Mouse (Mus musculus): Measurements from ENCODE around the gene Tnfrsf21.

Gene Tnfrsf21

GRCm38 (mm10) chr17:43081225-43081624 is 64.9 kb downstream of the Tnfrsf21 start:
- DNase-seq: no peak

- no peak for DNase-seq
Observed at GRCm38 (mm10) chr17:43089496-43089895, 73.1 kb downstream of the Tnfrsf21 start.

- no peak for DNase-seq
Observed at GRCm38 (mm10) chr17:43090948-43091724, 74.8 kb downstream of the Tnfrsf21 start.

GRCm38 (mm10) chr17:43092280-43092995 is 76.1 kb downstream of the Tnfrsf21 start:
- no peak for DNase-seq

- DNase-seq: no peak
Observed at GRCm38 (mm10) chr17:43094285-43094684, 77.9 kb downstream of the Tnfrsf21 start.

- DNase-seq: no peak
Observed at GRCm38 (mm10) chr17:43097101-43097688, 80.8 kb downstream of the Tnfrsf21 start.

- no peak for DNase-seq
Observed at GRCm38 (mm10) chr17:43106108-43106507, 89.8 kb downstream of the Tnfrsf21 start.

GRCm38 (mm10) chr17:43107338-43107737 is 91.0 kb downstream of the Tnfrsf21 start:
- DNase-seq: no peak

GRCm38 (mm10) chr17:43109501-43109900 is 93.1 kb downstream of the Tnfrsf21 start:
- DNase-seq: no peak

- no peak for DNase-seq
Observed at GRCm38 (mm10) chr17:43110168-43110885, 94.0 kb downstream of the Tnfrsf21 start.

GRCm38 (mm10) chr17:43113391-43113984 is 97.1 kb downstream of the Tnfrsf21 start:
- no peak for DNase-seq

- peak; percentile 29 for DNase-seq
Observed at GRCm38 (mm10) chr17:43114086-43114581, 97.8 kb downstream of the Tnfrsf21 start.

GRCm38 (mm10) chr17:43114926-43115325 is 98.6 kb downstream of the Tnfrsf21 start:
- DNase-seq: no peak

GRCm38 (mm10) chr17:43116748-43117147 is 100.4 kb downstream of the Tnfrsf21 start:
- DNase-seq: no peak

- no peak for DNase-seq
Observed at GRCm38 (mm10) chr17:43119446-43119845, 103.1 kb downstream of the Tnfrsf21 start.

GRCm38 (mm10) chr17:43121096-43121495 is 104.7 kb downstream of the Tnfrsf21 start:
- DNase-seq: no peak

- no peak for DNase-seq
Observed at GRCm38 (mm10) chr17:43128305-43128704, 112.0 kb downstream of the Tnfrsf21 start.

- DNase-seq: no peak
Observed at GRCm38 (mm10) chr17:43128908-43129533, 112.7 kb downstream of the Tnfrsf21 start.

GRCm38 (mm10) chr17:43130115-43130869 is 113.9 kb downstream of the Tnfrsf21 start:
- DNase-seq: no peak

GRCm38 (mm10) chr17:43130870-43131264 is 114.5 kb downstream of the Tnfrsf21 start:
- DNase-seq: no peak

- DNase-seq: no peak
Observed at GRCm38 (mm10) chr17:43132477-43132876, 116.1 kb downstream of the Tnfrsf21 start.
